Mouse (Mus musculus): Measurements from ENCODE around the gene Sytl2.
A peak's percentile ranks its signal among the peaks of the same experiment; 100 is the strongest.

Sytl2 gene

GRCm38 (mm10) chr7:90312151-90312883, 10.3 kb downstream of the Sytl2 start:
- DNase-seq = peak; percentile 58

GRCm38 (mm10) chr7:90313421-90313820, 11.4 kb downstream of the Sytl2 start:
- DNase-seq = no peak

GRCm38 (mm10) chr7:90316823-90317222, 14.8 kb downstream of the Sytl2 start:
- DNase-seq = no peak

- no peak for DNase-seq
These were observed 17.4 kb downstream of the Sytl2 start for GRCm38 (mm10) chr7:90319446-90319845.

GRCm38 (mm10) chr7:90320124-90320523, 18.1 kb downstream of the Sytl2 start:
- DNase-seq = no peak

GRCm38 (mm10) chr7:90325166-90325565, 23.1 kb downstream of the Sytl2 start:
- DNase-seq = no peak

- no peak for DNase-seq
These were observed 28.1 kb downstream of the Sytl2 start for GRCm38 (mm10) chr7:90330200-90330599.

GRCm38 (mm10) chr7:90332483-90333065, 30.5 kb downstream of the Sytl2 start:
- no peak for DNase-seq

- no peak for DNase-seq
These were observed 32.3 kb downstream of the Sytl2 start for GRCm38 (mm10) chr7:90334362-90334761.

- no peak for DNase-seq
These were observed 32.8 kb downstream of the Sytl2 start for GRCm38 (mm10) chr7:90334831-90335230.

- DNase-seq = peak; percentile 22
These were observed 33.7 kb downstream of the Sytl2 start for GRCm38 (mm10) chr7:90335755-90336194.

GRCm38 (mm10) chr7:90341212-90341957, 39.3 kb downstream of the Sytl2 start:
- no peak for DNase-seq

GRCm38 (mm10) chr7:90344903-90345302, 42.9 kb downstream of the Sytl2 start:
- no peak for DNase-seq

- no peak for DNase-seq
These were observed 45.9 kb downstream of the Sytl2 start for GRCm38 (mm10) chr7:90347779-90348437.

- DNase-seq = no peak
These were observed 47.0 kb downstream of the Sytl2 start for GRCm38 (mm10) chr7:90349014-90349413.

GRCm38 (mm10) chr7:90352183-90352582, 50.1 kb downstream of the Sytl2 start:
- DNase-seq = no peak

- no peak for DNase-seq
These were observed 51.6 kb downstream of the Sytl2 start for GRCm38 (mm10) chr7:90353488-90354228.

- no peak for DNase-seq
These were observed 52.2 kb downstream of the Sytl2 start for GRCm38 (mm10) chr7:90354229-90354604.

- DNase-seq = no peak
These were observed 53.4 kb downstream of the Sytl2 start for GRCm38 (mm10) chr7:90355454-90355853.

GRCm38 (mm10) chr7:90355995-90356394, 53.9 kb downstream of the Sytl2 start:
- no peak for DNase-seq

- DNase-seq = no peak
These were observed 60.7 kb downstream of the Sytl2 start for GRCm38 (mm10) chr7:90362788-90363187.

GRCm38 (mm10) chr7:90370071-90370851, 68.2 kb downstream of the Sytl2 start:
- peak; percentile 73 for DNase-seq

All from lung, postnatal 10 days (tissue).